Mouse (Mus musculus): ENCODE results near the gene Snurf. TPM values are rescaled to one million over a fixed set of nuclear protein-coding genes. Genes with fewer than 3 reads are reported as not detected.

Gene Snurf
- total RNA-seq (2023): 32.9 TPM

DNA sequence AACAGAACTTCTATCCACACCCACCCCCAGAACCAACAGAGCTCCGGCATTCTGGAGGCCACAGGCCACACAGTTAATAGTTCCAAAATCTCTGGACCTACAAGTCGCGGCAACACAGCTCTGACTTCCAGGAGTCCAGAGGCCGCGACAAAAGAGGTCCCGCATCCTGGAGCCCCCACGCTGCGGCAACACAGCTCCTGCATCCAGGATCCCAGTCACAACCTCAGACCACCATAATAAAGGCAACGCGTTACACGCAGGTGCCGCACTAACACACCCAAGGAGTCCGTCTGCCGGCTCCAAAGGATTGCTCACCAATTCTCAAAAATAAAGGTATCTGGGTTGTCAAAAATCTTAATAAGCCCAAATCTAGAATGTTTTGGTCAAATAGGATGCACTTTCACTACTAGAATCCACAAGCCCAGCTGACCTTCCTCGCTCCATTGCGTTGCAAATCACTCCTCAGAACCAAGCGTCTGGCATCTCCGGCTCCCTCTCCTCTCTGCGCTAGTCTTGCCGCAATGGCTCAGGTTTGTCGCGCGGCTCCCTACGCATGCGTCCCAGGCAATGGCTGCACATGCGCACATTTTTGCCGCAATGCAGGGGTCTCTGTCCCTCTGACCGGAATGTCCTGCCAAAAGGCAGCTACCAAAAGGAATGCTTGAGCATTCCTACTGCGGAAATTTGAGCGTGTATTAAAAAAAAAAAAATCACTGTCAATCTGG lies at the start of gene Snurf, which contains the start of gene Gm38393:
Snurf (minus strand) TSS at position 444 of the 725 bp plus-strand sequence.
Gm38393 (minus strand) TSS at position 459 of the 725 bp plus-strand sequence.

Other genes with a start within 250 kb of the Snurf start
- 4.0 TPM for gene Gm38393, start within 50 bp of the Snurf start, total RNA-seq (2023)
- 12.3 TPM for gene Snrpn, start 135.2 kb upstream of the Snurf start, total RNA-seq (2023)